Mouse (Mus musculus): ENCODE data around the gene Hoxd13.
A peak's percentile ranks its signal among the peaks of the same experiment; 100 is the strongest.

Gene Hoxd13

GRCm38 (mm10) chr2:74663291-74663925 is 4.7 kb upstream of the Hoxd13 start:
- peak; percentile 72 for DNase-seq

GRCm38 (mm10) chr2:74666411-74666810 is 1.7 kb upstream of the Hoxd13 start:
- DNase-seq: no peak

- no peak for DNase-seq
Observed at GRCm38 (mm10) chr2:74667191-74667841, 794 bp upstream of the Hoxd13 start.

GRCm38 (mm10) chr2:74668370-74669229 is 490 bp downstream of the Hoxd13 start:
- DNase-seq: no peak

- DNase-seq: no peak
Observed at GRCm38 (mm10) chr2:74669230-74669578, 1.1 kb downstream of the Hoxd13 start.

- DNase-seq: no peak
Observed at GRCm38 (mm10) chr2:74669650-74670235, 1.6 kb downstream of the Hoxd13 start.

GRCm38 (mm10) chr2:74670632-74671188 is 2.6 kb downstream of the Hoxd13 start:
- DNase-seq: no peak

- DNase-seq: no peak
Observed at GRCm38 (mm10) chr2:74671847-74672246, 3.7 kb downstream of the Hoxd13 start.

- no peak for DNase-seq
Observed at GRCm38 (mm10) chr2:74672481-74673362, 4.6 kb downstream of the Hoxd13 start.

GRCm38 (mm10) chr2:74673835-74674425 is 5.8 kb downstream of the Hoxd13 start:
- no peak for DNase-seq

GRCm38 (mm10) chr2:74674881-74675665 is 7.0 kb downstream of the Hoxd13 start, which contains the start of gene Hoxd12:
Hoxd12 (plus strand) TSS chr2:74675013.
- no peak for DNase-seq

GRCm38 (mm10) chr2:74675666-74676282 is 7.7 kb downstream of the Hoxd13 start:
- DNase-seq: no peak

GRCm38 (mm10) chr2:74676376-74677052 is 8.4 kb downstream of the Hoxd13 start:
- DNase-seq: no peak

GRCm38 (mm10) chr2:74677106-74677505 is 9.0 kb downstream of the Hoxd13 start:
- no peak for DNase-seq

GRCm38 (mm10) chr2:74678891-74679595 is 10.9 kb downstream of the Hoxd13 start, which contains the start of gene Hoxd11:
Hoxd11 (plus strand) TSS chr2:74679557.
- no peak for DNase-seq

- DNase-seq: no peak
Observed at GRCm38 (mm10) chr2:74679596-74679971, 11.5 kb downstream of the Hoxd13 start.

GRCm38 (mm10) chr2:74679980-74680379 is 11.9 kb downstream of the Hoxd13 start:
- no peak for DNase-seq

GRCm38 (mm10) chr2:74680561-74681398 is 12.7 kb downstream of the Hoxd13 start:
- DNase-seq: no peak

All from kidney, adult 9 months (tissue).